Mouse (Mus musculus) heart, postnatal 0 days (tissue): Measurements from ENCODE around the gene Mettl6.

Source experiments
- CTCF ChIP-seq: IDR thresholded peaks from 2 replicates; pipeline ENCODE4 v1.5.1; 2016; ENCODE audit warnings: antibody characterized with exemption, control low read depth, low read depth
- EP300 ChIP-seq: IDR thresholded peaks from 2 replicates; pipeline ENCODE4 v1.6.1; 2016; ENCODE audit warnings: antibody characterized with exemption, low read depth

- TF ChIP-seq EP300 (no peak), CTCF (no peak)
Measured at GRCm38 (mm10) chr14:31482417-31482816, 12.4 kb downstream of the Mettl6 start.
